Mouse (Mus musculus) cortical plate, adult 2 months (tissue): ENCODE measurements at regions not wholly inside any gene's neighbourhood (a gene's known extent, or its start where the extent isn't known, plus 50 kb on each side); places are given as distances from the start of the nearest gene placed in this dataset.

Experiments used
- H3K27ac ChIP-seq: fragments of 200-500 bp; 2 replicates; pipeline ENCODE4 v1.5.1; 2012; ENCODE audit warnings: low read length, control low read depth, inconsistent platforms; ENCODE audit not compliant: insufficient read depth
- H3K4me1 ChIP-seq: fragments of 200-500 bp; 2 replicates; pipeline ENCODE4 v1.6.1; 2011; ENCODE audit warnings: low read length; ENCODE audit not compliant: control insufficient read depth, insufficient read depth
- H3K4me3 ChIP-seq: fragments of 200-500 bp; 2 replicates; pipeline ENCODE4 v1.5.1; 2011; ENCODE audit warnings: mild to moderate bottlenecking, low read length, control low read depth; ENCODE audit not compliant: insufficient read depth
- CTCF ChIP-seq: fragments of 200-500 bp; IDR thresholded peaks from 2 replicates; pipeline ENCODE4 v1.5.1; 2011; ENCODE audit warnings: mild to moderate bottlenecking, control low read depth, low read length; ENCODE audit not compliant: insufficient read depth; ENCODE audit errors: extremely low read depth
- POLR2A ChIP-seq: fragments of 200-500 bp; IDR thresholded peaks from 2 replicates; pipeline ENCODE4 v1.6.1; 2011; ENCODE audit warnings: mild to moderate bottlenecking, low read length, control low read depth; ENCODE audit not compliant: insufficient read depth; ENCODE audit errors: extremely low read depth

- TF ChIP-seq CTCF, result no peak
- TF ChIP-seq POLR2A, result no peak
- no peak overlapping the region; the same call in 1 of the 2 replicates for H3K27ac ChIP-seq
- H3K4me3 ChIP-seq, result no peak overlapping the region
- H3K4me1 ChIP-seq, result no peaks in the 10 kb centered on the region
Measured at GRCm38 (mm10) chr19:18034225-18034624, 196.8 kb upstream of the Pcsk5 start.

- Histone ChIP-seq H3K27ac (peak overlapping the region; percentile 81; the same call in 1 of the 2 replicates), H3K4me3 (no peak overlapping the region)
- TF ChIP-seq CTCF, result no peak
- TF ChIP-seq POLR2A, result no peak
Measured at GRCm38 (mm10) chr19:18033599-18033998, 196.2 kb upstream of the Pcsk5 start.

GRCm38 (mm10) chr19:18025877-18026276 is 188.4 kb upstream of the Pcsk5 start:
- Histone ChIP-seq H3K27ac (no peak overlapping the region), H3K4me1 (0 out of 2 replicates have a peak, but pooled peaks cover 1% of the 10 kb centered on the region), H3K4me3 (no peak overlapping the region)
- TF ChIP-seq POLR2A (no peak), CTCF (no peak)

More at GRCm38 (mm10) chr19:18033599-18033998, 196.2 kb upstream of the Pcsk5 start:
- no peaks in the 10 kb centered on the region for H3K4me1 ChIP-seq

GRCm38 (mm10) chr19:18020351-18020750 is 182.9 kb upstream of the Pcsk5 start:
- no peak overlapping the region for H3K27ac ChIP-seq
- TF ChIP-seq POLR2A (no peak), CTCF (no peak)
- H3K4me1 ChIP-seq, result no peaks in the 10 kb centered on the region
- no peak overlapping the region for H3K4me3 ChIP-seq

- H3K27ac ChIP-seq, result no peak overlapping the region
Measured at GRCm38 (mm10) chr19:18015371-18015770, 177.9 kb upstream of the Pcsk5 start.

GRCm38 (mm10) chr19:18012029-18012428 is 174.6 kb upstream of the Pcsk5 start:
- H3K4me3 ChIP-seq, result no peak overlapping the region
- no peaks in the 10 kb centered on the region for H3K4me1 ChIP-seq
- no peak for TF ChIP-seq CTCF
- TF ChIP-seq POLR2A, result no peak
- 0 out of 2 replicates have a peak overlapping the region, but pooled peaks have one; percentile 23 for H3K27ac ChIP-seq

More at GRCm38 (mm10) chr19:18015371-18015770, 177.9 kb upstream of the Pcsk5 start:
- Histone ChIP-seq H3K4me3 (no peak overlapping the region), H3K4me1 (no peaks in the 10 kb centered on the region)
- no peak for TF ChIP-seq CTCF
- no peak for TF ChIP-seq POLR2A

GRCm38 (mm10) chr19:17997561-17997960 is 160.1 kb upstream of the Pcsk5 start:
- no peaks in the 10 kb centered on the region for H3K4me1 ChIP-seq
- H3K4me3 ChIP-seq, result no peak overlapping the region
- TF ChIP-seq POLR2A (no peak), CTCF (peak; percentile 34; the same call in 1 of the 2 replicates)
- no peak overlapping the region for H3K27ac ChIP-seq

GRCm38 (mm10) chr19:17983416-17983815 is 146.0 kb upstream of the Pcsk5 start:
- Histone ChIP-seq H3K27ac (no peak overlapping the region), H3K4me3 (no peak overlapping the region), H3K4me1 (peaks cover 2% of the 10 kb centered on the region; the same call in 1 of the 2 replicates)
- TF ChIP-seq POLR2A (no peak), CTCF (no peak)

GRCm38 (mm10) chr19:17965566-17965965 is 128.1 kb upstream of the Pcsk5 start:
- Histone ChIP-seq H3K27ac (no peak overlapping the region), H3K4me3 (no peak overlapping the region), H3K4me1 (no peaks in the 10 kb centered on the region)
- TF ChIP-seq POLR2A (no peak), CTCF (no peak)

- Histone ChIP-seq H3K4me3 (no peak overlapping the region), H3K27ac (no peak overlapping the region), H3K4me1 (no peaks in the 10 kb centered on the region)
- TF ChIP-seq POLR2A, result no peak
- TF ChIP-seq CTCF, result no peak
Measured at GRCm38 (mm10) chr19:17958440-17958839, 121.0 kb upstream of the Pcsk5 start.
